Mouse (Mus musculus): ENCODE measurements around the gene Col25a1.

The Col25a1 gene

DNA sequence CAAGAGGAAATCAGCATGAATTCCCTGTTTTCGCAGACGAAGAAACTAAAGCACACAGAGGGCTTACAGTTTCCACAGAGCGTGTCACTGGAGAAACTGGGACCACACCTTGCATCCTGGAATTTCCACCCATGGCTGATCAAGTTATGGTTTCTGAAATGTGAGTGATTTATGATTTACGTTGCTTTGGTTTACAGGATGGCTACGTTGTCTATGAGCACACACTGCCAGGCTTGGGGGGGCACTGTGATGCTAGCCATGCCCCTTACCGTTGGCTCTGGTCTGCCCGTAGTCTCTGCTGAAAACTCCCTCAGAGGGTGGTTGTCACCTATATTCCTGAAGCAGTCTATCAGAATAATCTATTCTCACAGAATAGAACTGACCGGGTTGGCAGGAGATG is at the start of gene Col25a1:
Gene Col25a1, plus strand, starts transcription at position 301 of the 400 bp plus-strand sequence.
- DNase-seq (ENCODE audit: low read depth): no peak

- DNase-seq (ENCODE audit: low read depth): no peak
These were observed 48.0 kb upstream of the Col25a1 start for GRCm38 (mm10) chr3:130083312-130083711.

- DNase-seq (ENCODE audit: low read depth): no peak
These were observed 44.8 kb upstream of the Col25a1 start for GRCm38 (mm10) chr3:130086372-130087080.

DNA sequence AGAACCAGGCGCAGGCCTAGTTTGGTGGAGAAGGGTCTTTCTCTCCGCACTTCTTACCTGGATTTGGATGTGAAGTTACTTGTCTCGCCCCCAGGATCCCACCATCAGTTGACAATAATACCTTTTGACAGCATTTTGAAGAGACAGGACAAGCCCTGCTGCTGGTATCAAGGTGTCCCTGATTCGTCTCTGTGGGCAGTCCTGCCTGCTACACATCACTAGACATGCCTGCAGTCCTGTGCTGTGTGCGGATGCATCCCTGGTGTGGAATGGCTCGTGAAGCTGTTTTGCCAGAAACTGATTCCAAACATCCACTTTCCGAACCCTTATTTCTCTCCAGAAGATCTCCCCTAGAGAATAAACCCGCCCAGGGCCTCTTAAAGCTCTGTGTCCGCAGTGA is 43.8 kb upstream of the Col25a1 start:
- no peak for DNase-seq (ENCODE audit: low read depth)

DNA sequence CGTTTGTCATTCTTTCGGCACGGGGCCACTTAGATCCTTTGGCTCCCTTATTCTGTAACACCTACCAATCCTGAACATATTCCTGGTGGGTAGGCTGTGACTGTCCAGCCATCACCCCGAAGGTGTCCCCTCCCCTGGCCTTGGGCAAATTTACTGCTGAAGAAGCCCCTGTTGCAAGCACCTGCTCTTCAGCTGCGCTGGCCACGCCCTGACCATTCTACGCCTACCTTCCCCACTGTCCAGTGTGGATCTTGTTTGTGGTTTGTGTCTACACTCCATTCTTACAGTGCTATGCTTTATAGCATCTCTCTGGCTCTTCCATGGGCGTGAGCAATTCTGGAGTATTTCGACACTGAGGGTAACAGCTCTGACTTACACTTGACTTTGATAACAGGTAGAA is 42.6 kb upstream of the Col25a1 start:
- DNase-seq (ENCODE audit: low read depth): no peak

DNA sequence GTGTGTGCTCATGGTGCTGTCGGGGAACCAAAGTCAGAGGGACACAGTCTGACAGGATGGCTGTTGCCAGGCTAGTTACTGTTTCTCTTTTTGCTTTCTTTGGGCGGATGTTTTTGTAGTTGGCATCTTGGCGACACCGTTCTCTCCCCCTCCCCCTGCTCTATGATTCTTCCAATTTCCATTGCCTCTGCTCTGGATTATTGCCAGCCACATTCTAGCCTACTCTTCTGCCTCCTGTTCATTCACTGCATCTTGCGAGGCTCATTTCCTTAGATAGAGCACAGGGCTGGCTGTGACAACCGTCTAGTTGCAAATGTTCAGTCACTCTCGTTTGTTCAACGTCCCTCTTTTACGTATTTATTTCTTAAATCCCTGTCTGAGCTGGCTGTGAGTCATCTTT is 40.8 kb upstream of the Col25a1 start:
- DNase-seq (ENCODE audit: low read depth): no peak

DNA sequence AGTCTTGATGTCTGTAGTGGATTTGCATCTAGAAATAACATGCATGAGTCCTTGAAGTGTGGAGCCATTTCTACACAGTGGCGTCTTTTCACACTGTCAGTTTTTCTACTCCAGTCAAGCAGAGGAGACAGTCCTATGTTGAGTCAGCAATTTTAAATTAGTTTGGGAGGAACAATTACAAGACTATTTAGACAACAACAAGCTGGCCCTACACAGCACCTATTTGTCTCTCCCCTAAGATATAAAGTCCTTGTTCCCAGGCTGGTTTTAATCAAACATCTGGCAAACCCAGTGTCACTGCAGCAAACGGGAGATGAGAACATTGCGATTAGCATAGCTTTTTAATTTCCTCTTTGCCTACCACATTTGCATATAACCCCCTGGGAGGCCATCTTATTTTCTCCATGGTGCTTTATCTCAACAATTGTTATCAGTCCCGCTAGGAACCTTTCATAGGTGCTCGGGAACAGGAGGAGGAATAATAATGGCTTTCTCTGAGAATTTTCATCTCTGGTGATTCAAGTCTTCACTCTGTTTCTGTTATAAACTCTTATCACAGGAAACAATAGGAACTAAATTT is 37.1 kb upstream of the Col25a1 start:
- DNase-seq (ENCODE audit: low read depth): no peak

DNA sequence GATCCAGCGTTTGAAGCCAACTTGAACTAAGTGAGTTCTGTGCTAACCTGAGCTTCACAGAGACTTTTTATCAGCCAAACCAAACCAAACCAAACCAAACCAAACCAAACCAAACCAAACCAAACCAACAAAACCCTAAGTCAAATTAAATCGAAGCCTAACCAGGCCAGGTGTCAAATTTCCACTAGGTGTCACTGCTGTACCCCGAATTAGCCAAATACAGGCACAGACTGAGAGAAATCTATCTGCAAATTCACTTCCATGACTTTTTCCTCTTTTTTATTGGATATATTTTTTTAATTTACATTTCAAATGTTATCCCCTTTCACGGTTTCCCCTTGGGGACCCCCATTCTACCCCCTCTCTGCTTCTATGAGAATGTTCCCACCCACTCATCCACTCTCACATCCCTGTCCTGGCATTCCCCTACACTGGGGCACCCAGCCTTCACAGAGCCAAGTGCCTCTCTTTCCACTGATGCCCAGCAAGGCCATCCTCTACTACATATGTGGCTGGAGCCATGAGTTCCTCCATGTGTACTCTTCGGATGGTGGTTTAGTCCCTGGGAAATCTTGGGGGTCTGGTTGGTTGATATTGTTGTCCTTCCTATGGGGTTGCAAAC is 36.0 kb upstream of the Col25a1 start:
- DNase-seq (ENCODE audit: low read depth): peak; percentile 54

- peak; percentile 46 for DNase-seq (ENCODE audit: low read depth)
These were observed 27.8 kb upstream of the Col25a1 start for GRCm38 (mm10) chr3:130103486-130103885.

- no peak for DNase-seq (ENCODE audit: low read depth)
These were observed 26.8 kb upstream of the Col25a1 start for GRCm38 (mm10) chr3:130104471-130104870.

- no peak for DNase-seq (ENCODE audit: low read depth)
These were observed 14.4 kb upstream of the Col25a1 start for GRCm38 (mm10) chr3:130116886-130117285.

GRCm38 (mm10) chr3:130127840-130128239 is 3.5 kb upstream of the Col25a1 start:
- DNase-seq (ENCODE audit: low read depth): no peak

- DNase-seq (ENCODE audit: low read depth): no peak
These were observed 2.7 kb upstream of the Col25a1 start for GRCm38 (mm10) chr3:130128564-130128963.

- DNase-seq (ENCODE audit: low read depth): no peak
These were observed 1.6 kb upstream of the Col25a1 start for GRCm38 (mm10) chr3:130129635-130130206.

GRCm38 (mm10) chr3:130137204-130137603 is 5.9 kb downstream of the Col25a1 start:
- no peak for DNase-seq (ENCODE audit: low read depth)

- DNase-seq (ENCODE audit: low read depth): no peak
These were observed 6.3 kb downstream of the Col25a1 start for GRCm38 (mm10) chr3:130137640-130138039.

- no peak for DNase-seq (ENCODE audit: low read depth)
These were observed 14.6 kb downstream of the Col25a1 start for GRCm38 (mm10) chr3:130145874-130146273.

GRCm38 (mm10) chr3:130147827-130148226 is 16.5 kb downstream of the Col25a1 start:
- no peak for DNase-seq (ENCODE audit: low read depth)

DNA sequence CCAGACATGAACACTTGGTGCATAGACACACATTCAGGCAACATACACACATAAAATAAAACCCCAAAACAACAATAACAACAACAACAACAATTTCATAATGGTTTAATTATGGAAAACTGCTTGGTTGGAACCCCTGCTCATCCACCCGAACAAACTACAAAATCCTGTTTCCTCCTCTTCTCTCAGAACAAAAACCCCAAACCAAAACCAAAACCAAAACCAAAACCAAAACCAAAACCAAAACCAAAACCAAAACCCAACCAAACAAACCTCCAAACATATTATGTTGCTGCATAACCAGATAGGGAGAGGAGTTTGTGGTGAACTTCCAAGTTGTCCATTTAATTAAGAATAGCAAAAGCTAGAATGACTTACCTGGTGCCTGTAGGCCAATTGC is 17.9 kb downstream of the Col25a1 start:
- peak; percentile 18 for DNase-seq (ENCODE audit: low read depth)

- DNase-seq (ENCODE audit: low read depth): no peak
These were observed 21.8 kb downstream of the Col25a1 start for GRCm38 (mm10) chr3:130153117-130153516.

DNA sequence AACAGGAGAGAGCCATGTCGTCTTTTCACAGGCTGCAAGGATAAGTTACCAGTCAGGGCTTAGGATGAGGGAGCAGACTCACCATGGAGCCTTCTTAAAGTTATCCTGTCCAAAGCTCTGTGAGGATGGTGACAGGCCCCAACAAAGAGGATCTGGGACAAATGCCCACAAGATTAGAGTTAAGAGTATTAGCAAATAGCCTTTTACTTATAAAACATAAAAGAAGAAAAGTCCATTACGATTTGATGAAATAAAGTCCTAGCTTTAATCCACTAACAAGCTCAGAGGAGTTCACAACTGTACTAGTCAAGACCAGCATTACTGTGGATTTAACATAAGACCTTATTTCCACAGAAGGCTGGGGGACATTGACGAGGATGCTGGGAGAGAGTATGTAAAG is 26.2 kb downstream of the Col25a1 start:
- no peak for DNase-seq (ENCODE audit: low read depth)

DNA sequence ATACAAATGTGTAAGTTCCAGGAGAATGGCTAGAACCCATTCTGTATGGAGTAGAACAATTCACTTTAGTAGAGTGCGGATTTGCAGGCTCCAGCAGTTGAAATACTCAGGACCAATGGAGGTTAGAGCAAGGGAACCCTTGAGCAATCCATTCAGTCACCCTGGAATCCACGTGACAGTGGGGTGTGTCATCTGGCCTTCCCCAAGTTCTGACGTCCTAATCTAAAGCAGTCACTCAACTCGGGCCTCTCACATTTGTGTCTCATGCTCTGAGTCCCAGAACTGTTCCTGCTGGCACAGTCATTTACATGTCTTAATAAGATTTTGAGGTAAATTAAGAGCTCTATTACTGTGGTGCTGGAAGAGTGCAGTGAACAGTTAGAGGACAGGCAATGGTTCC is 28.6 kb downstream of the Col25a1 start:
- DNase-seq (ENCODE audit: low read depth): no peak

DNA sequence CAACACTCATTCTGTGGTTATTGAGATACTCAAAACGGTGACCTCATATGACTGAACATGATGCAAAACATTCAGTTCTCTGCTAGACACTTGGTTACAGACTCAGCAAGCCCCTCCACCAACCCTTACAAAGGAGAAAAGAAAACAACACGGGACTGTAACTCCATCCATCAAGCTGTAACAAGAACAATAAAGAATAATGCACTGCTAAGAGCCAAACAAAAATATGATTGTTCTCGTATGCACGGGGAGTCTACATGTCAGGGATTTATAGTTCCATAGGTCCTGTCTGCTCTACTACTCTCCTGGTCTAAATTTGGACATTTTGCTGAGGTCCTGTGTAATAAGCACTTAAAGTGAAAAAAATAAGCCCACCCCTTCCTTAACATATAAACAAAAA is 29.6 kb downstream of the Col25a1 start:
- no peak for DNase-seq (ENCODE audit: low read depth)
